Mouse (Mus musculus): Measurements from ENCODE around the gene Elf5. TPM values are rescaled to one million over a fixed set of nuclear protein-coding genes. Genes with fewer than 3 reads are reported as not detected.

Gene Elf5
- polyA plus RNA-seq, 1 experiment from 2014 or later, result not detected

Other genes with a start within 250 kb of the Elf5 start
- gene Ehf, start 108.4 kb upstream of the Elf5 start, polyA plus RNA-seq (2015; fragmentation: Nextera tagmentation; extraction: Ambion mirVana), result 0.15 and 0.32 TPM in 2 replicates
- gene Cat, start 73.5 kb downstream of the Elf5 start, polyA plus RNA-seq (2015; fragmentation: Nextera tagmentation; extraction: Ambion mirVana), result 80.8 and 81.4 TPM in 2 replicates
- 11.2 and 12.8 TPM in 2 replicates for gene Abtb2, start 154.6 kb downstream of the Elf5 start, polyA plus RNA-seq (2015; fragmentation: Nextera tagmentation; extraction: Ambion mirVana)